Mouse (Mus musculus): Measurements from ENCODE around the gene Bcat1.

DNA sequence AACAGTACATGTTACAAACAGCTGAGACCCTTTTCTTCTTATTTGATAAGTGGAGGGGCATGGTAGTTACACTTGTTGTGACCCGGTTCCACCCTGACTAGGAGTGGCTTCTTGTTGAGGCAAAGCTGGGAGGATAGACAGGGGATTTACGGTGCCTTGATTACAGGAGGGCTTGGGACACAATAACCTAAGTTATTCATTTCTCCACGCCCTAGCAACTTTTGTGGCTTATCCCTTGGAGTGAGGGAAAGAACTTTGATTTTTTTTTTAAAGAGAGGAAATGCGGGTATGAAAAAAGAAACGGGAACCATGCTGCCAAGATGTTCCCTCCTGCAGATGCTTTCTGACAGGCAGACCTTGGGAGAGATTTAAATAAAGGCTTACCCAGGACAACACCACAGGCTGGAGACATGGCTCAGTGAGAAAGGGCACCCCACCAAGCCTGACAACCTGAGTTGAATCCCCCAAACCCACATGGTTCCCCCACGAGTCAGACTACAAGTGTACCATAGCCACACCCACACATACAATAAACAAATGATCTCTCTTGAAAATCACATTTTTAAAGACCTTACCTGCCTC, 20.6 kb downstream of the Bcat1 start:
- TF ChIP-seq CTCF (IDR thresholded peaks at IDR 0.05; ENCODE audit: control insufficient read depth, insufficient read depth, insufficient read length), result no peak
- TF ChIP-seq CEBPB (IDR thresholded peaks at IDR 0.05; ENCODE audit: low read depth), result no peak
- TF ChIP-seq MAX (IDR thresholded peaks at IDR 0.05), result no peak
